30 mouse cellular contexts compared by ENCODE assay signal in the genomic region with DNA sequence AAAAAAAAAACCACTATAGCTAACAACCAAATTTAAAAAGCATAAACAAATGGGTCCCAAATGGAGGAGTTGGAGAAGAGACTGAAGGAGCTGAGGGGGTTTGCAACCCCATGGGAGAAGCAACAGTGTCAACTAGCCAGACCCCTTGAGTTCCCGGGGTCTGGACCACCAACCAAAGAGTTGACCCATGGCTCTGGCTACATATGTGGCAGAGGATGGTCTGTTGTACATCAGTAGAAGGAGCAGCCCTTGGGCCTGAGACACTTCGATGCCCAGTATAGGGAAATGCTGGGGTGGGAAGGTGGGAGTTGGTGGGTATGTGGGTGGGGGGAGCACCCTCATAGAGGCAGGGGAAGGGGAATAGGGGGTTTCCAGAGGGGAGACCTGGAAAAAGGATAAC.
"Had no signal": no experiment of that assay in that cellular context is flagged by ENCODE, and none has a peak within 500 bp of the region (broad histone marks: within the 10 kb centered on the region; RNA-seq: fewer than 3 reads in every experiment).

No protein-coding gene starts in this region.

- H3K9ac ChIP-seq: limb, embryonic 12.5 days; limb, embryonic 13.5 days; limb, embryonic 15.5 days; liver, embryonic 12.5 days; liver, embryonic 13.5 days; liver, embryonic 14.5 days; liver, embryonic 15.5 days; liver, postnatal 0 days; lung, embryonic 14.5 days; lung, embryonic 15.5 days; midbrain, embryonic 12.5 days; midbrain, embryonic 13.5 days; midbrain, embryonic 15.5 days had no signal

- H3K9me3 ChIP-seq: limb, embryonic 10.5 days; limb, embryonic 12.5 days; limb, embryonic 13.5 days; limb, embryonic 15.5 days; liver, embryonic 12.5 days; liver, embryonic 13.5 days; liver, embryonic 15.5 days; lung, embryonic 15.5 days; megakaryocyte, embryonic 14.5 days; midbrain, embryonic 12.5 days; midbrain, embryonic 13.5 days; midbrain, embryonic 15.5 days had no signal

- H3K4me1 ChIP-seq: limb, embryonic 10.5 days; limb, embryonic 12.5 days; limb, embryonic 13.5 days; limb, embryonic 15.5 days; liver, embryonic 12.5 days; liver, embryonic 13.5 days; liver, embryonic 15.5 days; lung, embryonic 15.5 days; megakaryocyte, embryonic 14.5 days; midbrain, embryonic 12.5 days; midbrain, embryonic 13.5 days; midbrain, embryonic 15.5 days had no signal

- H3K4me3 ChIP-seq: left cerebral cortex, adult 2 months; limb, embryonic 10.5 days; limb, embryonic 12.5 days; limb, embryonic 13.5 days; limb, embryonic 15.5 days; liver, embryonic 12.5 days; liver, embryonic 13.5 days; liver, embryonic 15.5 days; lung, embryonic 15.5 days; megakaryocyte, embryonic 14.5 days; midbrain, embryonic 12.5 days; midbrain, embryonic 13.5 days; midbrain, embryonic 15.5 days; myocyte had no signal

- DNase-seq: left cerebral cortex, postnatal 4 days; liver; liver, embryonic 13.5 days; liver, postnatal 0 days; lung, adult 18-20 months; lung, adult 2 months; lung, embryonic 14.5 days; lung, postnatal 10 days; lung, postnatal 14 days; lung, postnatal 36 days; lung, postnatal 4 days; midbrain, embryonic 14.5 days had no signal

- H3K27ac ChIP-seq: left cerebral cortex, adult 2 months; limb, embryonic 10.5 days; limb, embryonic 12.5 days; limb, embryonic 13.5 days; limb, embryonic 15.5 days; liver, embryonic 12.5 days; liver, embryonic 13.5 days; liver, embryonic 14.5 days; liver, embryonic 15.5 days; lung, embryonic 15.5 days; macrophage; midbrain, embryonic 12.5 days; midbrain, embryonic 13.5 days; midbrain, embryonic 15.5 days had no signal

- H3K27me3 ChIP-seq: limb, embryonic 12.5 days; limb, embryonic 13.5 days; limb, embryonic 15.5 days; liver, embryonic 12.5 days; liver, embryonic 13.5 days; liver, embryonic 15.5 days; lung, embryonic 15.5 days; megakaryocyte, embryonic 14.5 days; midbrain, embryonic 12.5 days; midbrain, embryonic 13.5 days; midbrain, embryonic 15.5 days had no signal

- ATAC-seq: liver, embryonic 12.5 days; liver, postnatal 0 days; lung, postnatal 0 days; midbrain, embryonic 13.5 days; midbrain, embryonic 15.5 days; midbrain, embryonic 16.5 days had no signal

- H3K4me2 ChIP-seq: limb, embryonic 12.5 days; limb, embryonic 13.5 days; limb, embryonic 15.5 days; liver, embryonic 11.5 days; liver, embryonic 12.5 days; liver, embryonic 13.5 days; liver, embryonic 15.5 days; lung, embryonic 14.5 days; lung, embryonic 15.5 days; midbrain, embryonic 12.5 days; midbrain, embryonic 13.5 days; midbrain, embryonic 15.5 days had no signal

- H3K36me3 ChIP-seq: limb, embryonic 10.5 days; limb, embryonic 12.5 days; limb, embryonic 15.5 days; liver, embryonic 13.5 days; liver, embryonic 15.5 days; lung, embryonic 15.5 days; midbrain, embryonic 15.5 days had no signal
